Mouse (Mus musculus) CD4-positive, CD25-positive, alpha-beta regulatory T cell, adult 9 weeks (primary cell): ENCODE results near the gene Cd83. TPM values are rescaled to one million over a fixed set of nuclear protein-coding genes. Genes with fewer than 3 reads are reported as not detected.

Source experiments
- polyA plus RNA-seq: library from polyadenylated mRNA; unstranded; fragments of 100-300 nt; shearing (Covaris generic); gene quantifications from one replicate; pipeline ENCODE4 v1.2.1, GENCODE M21; 2017

Cd83 gene
- polyA plus RNA-seq: 223 TPM

GRCm38 (mm10) chr13:43784725-43785711, at the start of gene Cd83:
Cd83 (plus strand) TSS chr13:43784775.

Other genes starting within 250 kb of the Cd83 start
- 9.0 TPM for gene Mcur1, start 224.6 kb upstream of the Cd83 start, polyA plus RNA-seq
- not detected for gene Rnf182, start 169.1 kb upstream of the Cd83 start, polyA plus RNA-seq